Mouse (Mus musculus) left cerebral cortex, postnatal 4 days (tissue): ENCODE results near the gene Cnpy1. TPM values are rescaled to one million over a fixed set of nuclear protein-coding genes. Genes with fewer than 3 reads are reported as not detected.

Source experiments
- DNase-seq: peaks from one replicate; pipeline ENCODE4 v3.0.0-alpha.2; 2022
- intact Hi-C: fragments of 180-260 bp; cut with DNase I; formaldehyde crosslinking; loops from one replicate; pipeline ENCODE4 v1.15.1; 2025
- total RNA-seq, 2 experiments: library from RNA; stranded (reverse); gene quantifications; 2 replicates each; pipeline ENCODE4 v1.2.3; 2021

Gene Cnpy1
- total RNA-seq, 2 experiments from 2014 or later: 0.14 TPM

DNA sequence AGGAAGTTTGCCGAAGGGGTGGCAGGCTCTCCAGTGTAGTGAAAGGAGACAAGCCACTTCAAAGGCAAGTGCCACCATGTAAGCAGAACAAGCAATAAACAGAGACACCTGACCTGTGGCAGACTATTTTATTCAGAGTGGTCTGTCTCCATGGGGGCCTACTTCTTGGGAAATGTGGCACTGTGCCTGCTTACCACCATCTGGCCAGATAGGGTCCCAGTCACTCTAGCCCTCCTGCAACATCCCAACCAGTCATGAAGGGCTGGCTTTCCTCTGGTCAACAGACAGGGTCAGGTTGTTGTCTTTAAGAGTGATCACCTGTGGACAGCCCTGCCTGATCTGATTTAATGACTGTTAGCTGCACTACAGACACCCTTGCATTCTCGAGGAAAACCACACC lies 50.1 kb downstream of the Cnpy1 start:
- DNase-seq: peak; percentile 35
- intact Hi-C loops: no loop called here

DNA sequence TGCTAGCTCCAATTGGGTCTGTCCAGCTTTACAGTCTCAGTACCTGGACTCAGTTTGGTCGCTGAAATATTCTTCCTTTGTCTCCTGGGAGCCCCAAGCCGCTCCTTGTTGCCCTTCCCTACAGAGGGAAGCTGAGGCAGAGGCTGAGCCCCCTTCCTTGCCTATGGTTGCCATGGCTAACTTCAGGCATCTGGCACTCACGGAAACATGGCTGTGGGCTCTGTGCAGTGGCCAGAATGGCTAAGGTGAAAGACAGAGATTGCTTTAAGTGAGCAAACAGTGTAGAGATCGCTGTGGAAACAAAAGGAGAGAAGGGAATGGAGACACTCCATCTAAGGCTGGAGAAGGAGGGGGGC lies 53.5 kb downstream of the Cnpy1 start:
- intact Hi-C loops: no loop called here
- DNase-seq: no peak

DNA sequence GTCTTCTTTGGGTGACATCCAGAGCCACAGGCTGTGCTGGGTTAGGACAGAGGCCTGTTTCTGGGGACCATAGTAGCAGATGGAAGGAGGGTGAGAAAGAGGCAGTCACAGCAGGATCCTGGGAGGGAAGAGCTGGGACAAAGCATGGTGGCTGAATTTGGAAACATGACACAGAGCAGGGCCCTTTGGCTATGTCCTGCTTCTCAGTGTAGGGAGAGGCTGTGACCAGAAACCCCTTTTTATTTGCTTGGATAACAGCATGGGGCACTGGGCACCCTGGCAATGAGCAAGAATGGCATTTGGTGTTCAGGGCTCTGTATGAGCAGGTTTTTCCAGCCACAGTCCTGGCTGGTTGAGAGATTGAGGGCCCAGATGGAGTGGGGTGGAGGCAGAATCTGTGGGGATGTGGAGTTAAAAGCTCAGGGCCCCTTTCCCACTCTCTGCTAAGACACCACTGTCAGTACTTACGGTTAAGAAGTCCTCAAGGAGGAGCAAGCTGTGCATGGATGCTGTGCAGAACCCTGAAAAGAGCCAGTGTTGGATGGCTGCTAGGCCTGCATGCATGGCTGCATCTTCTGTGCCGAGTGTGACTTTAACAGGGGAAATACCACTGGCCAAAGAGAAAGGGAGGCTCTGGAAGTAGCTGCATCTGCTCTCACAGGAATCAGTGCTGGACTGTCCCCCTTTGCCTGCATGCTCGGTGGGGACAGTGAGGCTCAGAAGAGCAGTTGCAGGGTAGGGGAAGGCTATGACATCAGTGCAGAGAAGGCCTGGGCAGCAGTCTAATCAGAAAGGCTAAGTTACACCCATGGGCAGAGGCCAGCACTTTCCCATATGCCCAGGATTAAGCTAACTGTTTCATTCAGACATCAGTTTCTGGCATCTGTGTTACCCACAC lies 54.2 kb downstream of the Cnpy1 start:
- intact Hi-C loops: no loop called here
- no peak for DNase-seq

DNA sequence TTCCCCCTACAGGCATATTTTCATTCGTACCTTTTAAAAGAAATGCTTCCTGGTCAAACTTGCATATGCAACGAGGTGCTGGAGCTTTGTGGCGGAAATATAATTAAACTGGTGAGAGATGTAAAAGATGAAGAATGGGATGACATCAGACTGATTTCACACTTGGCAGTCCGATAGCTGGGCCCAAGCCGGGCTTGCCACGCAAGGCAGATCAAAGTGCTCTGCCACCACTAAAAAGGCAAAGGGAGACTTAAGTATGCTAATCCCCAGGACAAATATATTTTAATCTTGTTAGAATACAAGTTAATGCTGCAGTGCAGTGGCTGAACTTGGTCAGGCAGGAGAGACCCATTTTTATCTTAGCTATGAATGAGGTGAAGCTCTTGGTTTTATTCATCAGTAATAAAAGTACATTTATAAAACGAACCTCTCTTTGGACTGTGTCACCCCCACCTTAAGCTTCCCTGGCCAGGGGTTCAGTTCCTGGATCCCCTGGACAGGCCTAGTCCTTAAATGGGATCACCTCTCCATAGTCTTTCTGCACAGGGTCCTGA lies 66.3 kb downstream of the Cnpy1 start:
- no peak for DNase-seq
- intact Hi-C loops: no loop called here

DNA sequence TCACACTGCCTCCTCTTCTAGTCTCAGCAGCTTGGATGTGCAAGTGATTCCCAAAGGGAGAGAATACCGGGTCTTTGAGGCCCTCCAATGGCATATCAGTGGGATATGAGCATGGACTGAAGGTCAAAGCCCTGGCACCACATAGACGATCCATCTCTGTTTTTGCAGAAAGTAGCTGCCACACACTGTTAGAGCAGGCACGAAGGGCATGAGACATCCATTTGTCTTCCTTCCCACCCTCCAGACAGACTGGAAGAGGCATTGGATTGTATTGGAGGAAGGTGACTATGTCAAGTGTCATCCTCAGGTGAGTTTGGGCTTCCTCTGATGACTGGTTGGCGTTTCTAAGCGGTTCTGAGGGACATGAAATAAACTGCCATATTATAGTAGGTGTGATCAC lies 67.3 kb downstream of the Cnpy1 start:
- DNase-seq: no peak
- intact Hi-C loops: no loop called here

DNA sequence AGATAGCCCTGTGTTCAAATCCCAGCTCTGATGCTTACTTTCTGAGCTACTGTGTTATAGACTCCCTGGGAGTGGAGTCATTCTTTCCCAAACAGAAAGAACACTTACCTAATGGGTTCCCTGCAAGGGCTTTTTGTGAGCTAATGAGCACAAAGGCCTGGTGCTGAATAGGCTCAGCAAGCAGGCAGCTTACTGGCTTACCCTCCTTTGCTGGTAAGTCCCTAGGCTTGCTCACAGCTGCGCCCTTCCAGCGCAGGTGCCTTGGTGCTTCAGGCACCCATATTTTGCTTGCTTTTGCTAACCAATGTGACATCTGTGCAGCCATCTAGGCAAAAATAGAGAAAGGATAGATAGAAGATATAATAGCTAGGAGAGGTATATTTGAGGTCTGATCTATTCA lies 69.0 kb downstream of the Cnpy1 start:
- intact Hi-C loops: no loop called here
- DNase-seq: no peak

DNA sequence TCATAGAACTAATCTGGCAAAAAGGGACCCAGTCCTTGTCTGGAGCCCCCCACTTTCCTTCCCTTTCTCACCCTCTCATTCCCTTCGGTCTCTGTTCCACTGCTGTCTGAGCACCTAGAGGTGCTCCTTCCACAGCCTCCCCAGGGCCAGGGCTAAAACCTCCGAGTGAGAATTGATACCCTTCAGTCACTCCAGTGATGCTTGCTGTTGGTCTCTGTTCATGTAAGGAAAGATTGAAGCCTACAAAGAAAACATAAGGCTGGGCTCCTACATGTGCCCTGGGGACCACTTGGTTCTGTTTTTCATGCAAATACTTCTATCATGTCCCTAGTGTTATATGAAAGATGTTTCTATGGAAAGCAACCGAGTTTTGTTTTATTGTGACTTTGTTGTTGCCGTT lies 69.6 kb downstream of the Cnpy1 start:
- intact Hi-C loops: no loop called here

DNA sequence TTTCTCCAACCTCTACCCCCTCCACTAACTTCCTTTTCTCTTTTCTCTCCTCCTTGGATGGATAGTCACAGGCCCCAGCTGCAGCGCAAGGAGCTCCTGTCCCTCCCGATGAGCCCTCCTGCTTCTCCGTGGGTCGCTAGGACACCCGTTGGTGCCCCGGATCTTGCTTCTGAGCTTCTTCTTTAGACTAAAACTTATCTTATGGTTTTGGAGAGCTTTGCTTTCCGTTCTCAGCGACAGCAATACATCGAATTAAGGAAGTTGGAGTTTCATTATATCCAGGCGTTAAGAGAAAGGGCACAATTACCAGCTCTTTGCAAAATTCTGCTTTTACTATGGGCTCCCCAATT lies 70.1 kb downstream of the Cnpy1 start:
- DNase-seq: no peak
- intact Hi-C loops: no loop called here

More for the DNA sequence above, 69.6 kb downstream of the Cnpy1 start:
- no peak for DNase-seq

DNA sequence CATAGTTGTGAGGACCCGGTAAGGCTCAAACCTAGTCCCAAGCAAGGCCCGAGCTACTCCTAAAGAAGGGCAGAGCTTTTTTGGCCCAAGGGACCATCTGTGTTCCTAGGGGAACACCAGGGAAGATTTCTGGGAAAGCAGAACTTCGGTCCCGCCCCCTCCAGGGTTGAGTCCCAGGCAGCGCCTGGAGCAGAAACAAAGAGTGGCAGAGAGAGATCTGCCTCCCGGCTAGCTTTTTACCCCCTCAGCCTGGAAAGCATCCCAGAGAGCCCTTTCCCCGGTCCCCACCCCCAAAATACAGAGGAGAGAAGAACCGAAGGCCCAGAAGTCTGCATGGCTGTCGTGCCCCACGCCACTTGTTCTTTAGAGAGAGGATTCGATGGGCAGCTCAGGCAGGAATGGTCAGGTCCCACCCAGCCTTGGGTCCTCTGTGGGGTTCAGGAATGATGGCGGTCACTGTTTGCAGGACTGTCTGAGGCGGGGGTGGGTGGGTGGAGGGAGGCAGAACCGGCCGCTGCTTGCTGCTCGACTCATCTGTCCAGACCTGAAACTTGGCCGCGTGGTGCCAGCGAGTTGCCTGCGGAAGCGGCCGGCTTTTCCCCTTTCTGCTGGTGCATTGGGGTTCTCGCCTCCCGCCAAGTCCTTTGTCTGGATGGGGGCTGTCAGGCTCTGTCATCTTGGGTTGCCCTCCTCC lies 70.6 kb downstream of the Cnpy1 start:
- intact Hi-C loops: no loop called here
- peak; percentile 83 for DNase-seq

DNA sequence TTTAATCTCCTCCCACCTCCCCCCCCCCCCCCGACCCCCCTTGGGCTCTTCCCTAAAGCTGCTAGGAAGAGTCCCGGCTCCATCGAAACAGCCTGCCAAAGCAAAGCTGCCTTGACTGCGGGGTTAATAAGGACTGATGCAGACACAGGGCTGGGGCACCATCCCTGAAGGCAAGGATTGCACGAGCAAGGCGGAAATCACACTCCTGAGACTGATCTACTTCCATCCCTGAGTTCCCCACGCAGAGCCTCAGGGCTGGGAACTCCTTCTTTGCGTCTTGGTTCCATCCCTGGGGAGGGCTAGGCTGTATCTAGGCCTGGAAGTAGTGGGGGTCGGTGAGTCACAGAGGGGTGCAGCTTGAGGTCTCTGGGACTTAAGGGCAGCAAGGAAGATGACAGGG lies 71.5 kb downstream of the Cnpy1 start:
- no peak for DNase-seq
- intact Hi-C loops: no loop called here

DNA sequence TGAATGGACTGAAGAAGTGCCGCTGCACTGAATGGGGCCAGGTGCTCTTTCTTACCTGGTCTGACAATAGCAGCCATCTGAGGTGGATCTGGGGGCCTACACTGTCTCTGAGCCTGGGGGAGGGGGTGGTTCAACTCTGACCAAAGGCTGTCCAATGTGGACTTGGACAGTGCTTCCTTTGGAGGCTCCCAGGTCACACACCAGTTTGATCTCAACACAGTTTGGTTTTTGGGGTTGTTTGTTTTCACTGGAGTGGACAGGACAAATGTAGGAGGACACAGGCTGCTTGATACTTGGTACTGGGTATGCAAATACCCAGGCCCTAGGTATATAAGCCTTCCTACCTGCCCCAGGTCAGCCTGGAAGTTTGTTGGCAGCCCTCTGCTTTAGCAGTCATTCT lies 71.9 kb downstream of the Cnpy1 start:
- intact Hi-C loops: no loop called here

DNA sequence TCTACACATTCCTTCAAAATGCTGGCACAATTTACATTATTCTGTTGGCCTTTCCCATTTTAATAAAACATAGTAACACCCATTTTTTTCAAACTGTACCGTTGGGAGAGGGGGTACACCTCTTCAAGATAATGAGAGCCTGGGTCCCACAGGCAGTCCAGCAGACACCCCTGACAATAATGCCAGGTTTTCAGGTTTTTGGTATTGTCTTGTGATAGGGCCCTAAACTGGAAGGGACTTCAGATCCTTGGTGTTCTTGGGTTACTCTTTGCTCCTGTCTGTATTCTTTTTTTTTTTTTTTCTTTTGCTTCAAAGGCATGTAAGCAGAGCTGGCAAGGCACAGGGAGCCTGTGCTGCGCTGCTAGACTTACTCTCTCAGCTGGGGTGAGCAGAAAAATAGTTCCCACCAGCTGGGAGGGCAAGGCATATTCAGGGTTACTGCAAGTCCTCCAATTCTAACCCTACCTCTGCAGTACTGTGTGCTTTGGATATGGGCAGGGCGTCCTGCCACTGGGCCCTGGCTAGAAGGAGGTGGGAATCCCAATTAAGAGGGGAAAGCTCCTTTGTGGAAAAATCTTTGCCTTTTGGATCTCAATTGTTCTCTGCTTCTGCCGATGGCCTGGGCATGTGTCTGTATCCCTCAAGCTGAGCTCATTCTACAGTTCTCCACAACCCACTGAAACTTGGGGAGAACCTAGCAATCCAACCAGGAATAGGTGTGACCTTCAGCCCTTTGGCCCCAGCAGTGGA lies 72.5 kb downstream of the Cnpy1 start:
- intact Hi-C loops: no loop called here
- no peak for DNase-seq

More for the DNA sequence above, 71.9 kb downstream of the Cnpy1 start:
- DNase-seq: no peak

DNA sequence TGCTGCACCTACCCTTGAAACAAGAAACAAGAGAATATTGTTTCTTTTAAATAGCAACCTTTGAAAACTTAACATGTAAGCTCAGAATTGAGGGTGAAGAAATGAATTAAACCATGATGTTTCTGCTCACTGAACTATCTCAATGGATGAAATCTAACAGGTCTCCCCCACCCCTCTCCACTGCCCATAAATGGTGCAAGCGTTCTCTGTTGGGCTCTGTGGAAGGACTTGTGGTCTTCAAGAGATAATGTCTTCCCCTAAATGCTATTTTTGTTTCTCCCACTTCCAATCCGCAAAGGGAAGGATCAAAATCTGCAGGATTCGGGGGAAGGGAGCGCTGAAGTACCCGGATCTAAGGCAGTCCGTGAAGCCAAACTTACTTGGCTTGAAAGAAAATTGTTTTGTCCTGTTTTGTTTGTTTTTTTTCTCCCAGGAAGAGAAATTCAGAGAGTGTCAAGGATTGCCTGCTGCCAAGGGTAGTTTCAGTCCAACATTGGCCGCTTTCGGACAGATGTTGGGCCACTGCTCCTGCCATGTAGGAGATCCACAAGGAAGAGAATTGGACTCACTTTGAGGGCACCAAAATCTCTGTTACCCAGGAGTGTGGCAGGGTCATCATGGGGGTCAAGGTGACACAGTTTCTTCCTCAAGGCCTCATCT lies 73.2 kb downstream of the Cnpy1 start:
- DNase-seq: no peak
- intact Hi-C loops: no loop called here

DNA sequence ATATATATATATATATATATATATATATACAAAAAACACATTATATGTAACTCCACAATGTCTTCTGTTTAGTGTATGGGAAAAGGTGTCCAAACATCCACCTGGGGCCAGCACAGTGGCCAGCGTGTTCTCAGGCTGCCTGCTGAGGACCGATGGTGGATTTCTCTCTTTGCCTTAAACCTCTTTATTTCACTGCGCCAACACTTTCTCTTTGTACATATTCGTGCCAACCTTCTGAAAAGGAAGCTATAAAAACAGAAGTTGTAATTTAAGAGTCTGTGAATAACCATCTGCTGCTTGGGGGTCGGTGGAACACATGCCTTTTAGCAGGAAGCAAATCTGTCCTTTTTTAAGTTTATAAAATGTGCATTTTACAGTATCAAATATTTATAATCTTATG lies 73.9 kb downstream of the Cnpy1 start:
- intact Hi-C loops: no loop called here
- DNase-seq: no peak

DNA sequence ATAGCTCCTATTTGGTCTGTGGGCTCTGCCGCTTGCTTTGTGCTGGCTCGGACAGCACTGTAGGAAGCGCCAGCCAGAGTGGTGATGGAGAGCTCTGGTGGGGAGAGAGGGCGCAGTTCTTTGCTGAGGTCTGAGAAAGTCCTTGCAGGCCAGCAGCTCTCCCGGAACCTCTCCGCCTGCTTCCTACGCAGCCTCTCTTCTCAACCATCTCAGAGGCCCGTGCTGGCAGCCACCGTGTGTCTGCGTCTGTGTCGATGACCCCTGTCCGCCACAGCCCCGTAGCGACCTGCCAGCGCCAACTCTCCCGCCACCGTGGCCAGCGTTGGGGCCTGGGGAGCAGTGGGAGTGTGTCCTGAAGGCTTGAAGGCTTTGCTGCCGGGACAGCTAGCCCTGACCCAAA lies 74.7 kb downstream of the Cnpy1 start:
- peak; percentile 57 for DNase-seq
- intact Hi-C loops: no loop called here

DNA sequence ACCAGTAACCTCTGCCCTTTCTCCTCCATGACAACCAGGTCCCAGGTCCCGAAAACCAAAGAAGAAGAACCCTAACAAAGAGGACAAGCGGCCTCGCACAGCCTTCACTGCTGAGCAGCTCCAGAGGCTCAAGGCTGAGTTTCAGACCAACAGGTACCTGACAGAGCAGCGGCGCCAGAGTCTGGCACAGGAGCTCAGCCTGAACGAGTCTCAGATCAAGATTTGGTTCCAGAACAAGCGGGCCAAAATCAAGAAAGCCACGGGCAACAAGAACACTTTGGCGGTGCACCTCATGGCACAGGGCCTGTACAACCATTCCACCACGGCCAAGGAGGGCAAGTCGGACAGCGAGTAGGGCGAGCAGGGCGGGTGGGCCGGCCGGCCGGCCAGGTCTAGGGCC lies 75.5 kb downstream of the Cnpy1 start:
- peak; percentile 34 for DNase-seq
- intact Hi-C loops: no loop called here

DNA sequence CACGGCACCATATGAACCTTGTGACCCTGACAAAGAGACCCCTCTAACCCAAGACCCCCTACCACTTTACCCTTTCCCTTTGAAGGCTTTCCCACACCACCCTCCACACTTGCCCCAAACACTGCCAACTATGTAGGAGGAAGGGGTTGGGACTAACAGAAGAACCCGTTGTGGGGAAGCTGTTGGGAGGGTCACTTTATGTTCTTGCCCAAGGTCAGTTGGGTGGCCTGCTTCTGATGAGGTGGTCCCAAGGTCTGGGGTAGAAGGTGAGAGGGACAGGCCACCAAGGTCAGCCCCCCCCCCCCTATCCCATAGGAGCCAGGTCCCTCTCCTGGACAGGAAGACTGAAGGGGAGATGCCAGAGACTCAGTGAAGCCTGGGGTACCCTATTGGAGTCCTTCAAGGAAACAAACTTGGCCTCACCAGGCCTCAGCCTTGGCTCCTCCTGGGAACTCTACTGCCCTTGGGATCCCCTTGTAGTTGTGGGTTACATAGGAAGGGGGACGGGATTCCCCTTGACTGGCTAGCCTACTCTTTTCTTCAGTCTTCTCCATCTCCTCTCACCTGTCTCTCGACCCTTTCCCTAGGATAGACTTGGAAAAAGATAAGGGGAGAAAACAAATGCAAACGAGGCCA lies 76.3 kb downstream of the Cnpy1 start:
- intact Hi-C loops: no loop called here
- DNase-seq: no peak

DNA sequence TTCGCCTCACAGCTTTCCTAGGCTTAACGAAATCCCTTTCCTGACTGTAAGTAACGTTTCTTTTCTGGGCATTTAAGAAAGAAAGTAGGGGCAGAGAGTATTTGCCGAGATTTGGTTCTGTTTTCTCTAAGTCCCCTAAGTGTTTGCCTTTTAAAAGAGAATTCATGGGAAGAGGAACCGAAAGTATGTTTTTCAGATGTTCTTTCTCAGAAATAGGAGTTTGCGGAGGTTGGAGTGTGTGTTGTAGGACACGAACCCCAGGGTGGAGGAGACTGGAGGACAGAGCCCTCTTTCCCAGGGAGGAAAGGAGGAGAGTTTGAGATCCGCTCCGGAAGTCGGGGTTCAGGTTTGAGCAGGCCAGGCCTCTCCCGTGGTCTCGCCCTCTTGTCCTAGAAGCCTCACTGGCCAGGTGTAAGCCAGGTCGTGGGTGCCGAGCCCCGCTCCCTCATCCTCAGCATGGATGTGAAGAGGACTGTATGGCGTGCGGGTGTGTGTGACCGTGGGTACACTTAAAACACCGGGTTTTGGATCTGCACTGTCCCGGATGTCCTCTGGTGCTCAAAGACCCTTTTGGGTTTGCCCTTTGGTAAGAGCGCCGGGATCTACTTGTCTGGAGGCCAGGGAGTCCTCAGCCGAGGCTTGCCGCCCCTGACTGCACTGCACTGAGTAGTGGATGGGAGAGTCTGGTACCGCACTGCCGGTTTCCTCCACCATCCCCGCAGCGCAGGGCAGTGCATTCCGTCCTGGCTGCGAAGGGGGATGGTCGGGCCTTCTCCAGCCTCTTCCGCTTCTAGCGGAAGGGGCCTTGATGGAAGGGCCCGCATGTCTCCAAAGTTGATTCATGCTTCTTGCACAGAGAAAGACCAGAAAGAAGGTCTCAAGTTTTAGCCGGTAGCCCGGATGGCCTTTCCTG lies 77.1 kb downstream of the Cnpy1 start:
- intact Hi-C loops: no loop called here
- DNase-seq: peak; percentile 40

DNA sequence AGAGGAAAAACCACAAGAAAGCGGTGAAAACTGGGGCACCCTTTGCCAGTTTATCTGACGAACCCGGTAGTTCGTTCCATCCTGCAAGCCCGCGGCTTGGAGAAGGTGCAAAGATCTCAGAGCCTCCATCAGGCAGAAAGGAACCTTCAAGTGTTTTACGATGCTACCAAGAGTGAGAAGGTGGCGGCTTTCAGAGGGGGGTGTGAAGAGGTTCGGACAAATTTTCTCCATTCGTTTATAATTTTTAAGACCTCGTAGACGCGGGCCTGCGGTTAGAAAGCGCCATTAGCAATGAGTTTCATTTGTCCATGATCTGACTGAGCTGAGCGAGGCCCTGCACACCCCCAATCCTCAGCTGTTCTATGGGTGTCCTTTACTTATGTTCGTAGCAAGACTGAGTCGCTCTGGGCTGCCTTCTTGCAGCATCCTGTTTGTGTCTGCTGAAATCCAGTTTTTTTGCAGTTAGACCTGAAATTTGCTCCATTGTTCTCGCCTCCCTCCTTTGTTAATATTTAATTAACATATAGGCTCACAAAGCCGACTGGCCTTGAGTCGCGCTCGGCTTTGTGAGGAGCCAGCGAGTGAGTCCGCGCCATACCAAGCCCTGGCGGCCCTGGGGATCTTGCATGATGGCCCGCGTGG lies 77.9 kb downstream of the Cnpy1 start:
- intact Hi-C loops: no loop called here
- DNase-seq: peak; percentile 15
